Mouse (Mus musculus) forelimb bud, embryonic 11.5 days (tissue): ENCODE measurements around the gene Gsk3b.
"Not testable (repeated sequence)": the region's sequence is repeated elsewhere in the genome, so short reads cannot be mapped to it uniquely, and the experiment has no call there.

Experiments used
- DNase-seq: peaks from one replicate; pipeline ENCODE4 v3.0.0-alpha.2; 2012; ENCODE audit warnings: low read depth, low spot score

Gsk3b gene

GRCm38 (mm10) chr16:38189952-38190351 is 101.2 kb downstream of the Gsk3b start:
- no peak for DNase-seq

GRCm38 (mm10) chr16:38190531-38190930 is 101.7 kb downstream of the Gsk3b start:
- DNase-seq: no peak

GRCm38 (mm10) chr16:38191460-38191859 is 102.7 kb downstream of the Gsk3b start:
- no peak for DNase-seq

GRCm38 (mm10) chr16:38192640-38193039 is 103.8 kb downstream of the Gsk3b start:
- no peak for DNase-seq

- DNase-seq: peak; percentile 57
Observed at GRCm38 (mm10) chr16:38197299-38197698, 108.5 kb downstream of the Gsk3b start.

GRCm38 (mm10) chr16:38205272-38205671 is 116.5 kb downstream of the Gsk3b start:
- DNase-seq: no peak

- not testable (repeated sequence) for DNase-seq
Observed at GRCm38 (mm10) chr16:38222491-38222890, 133.7 kb downstream of the Gsk3b start.

GRCm38 (mm10) chr16:38236936-38237585 is 148.3 kb downstream of the Gsk3b start:
- DNase-seq: no peak

- peak; percentile 35 for DNase-seq
Observed at GRCm38 (mm10) chr16:38239729-38240128, 150.9 kb downstream of the Gsk3b start.

- no peak for DNase-seq
Observed at GRCm38 (mm10) chr16:38240167-38240566, 151.4 kb downstream of the Gsk3b start.

GRCm38 (mm10) chr16:38244111-38244510 is 155.3 kb downstream of the Gsk3b start:
- DNase-seq: no peak

- DNase-seq: no peak
Observed at GRCm38 (mm10) chr16:38245379-38245778, 156.6 kb downstream of the Gsk3b start.

GRCm38 (mm10) chr16:38245849-38246585 is 157.2 kb downstream of the Gsk3b start:
- DNase-seq: no peak

GRCm38 (mm10) chr16:38248331-38248961 is 159.6 kb downstream of the Gsk3b start:
- peak; percentile 49 for DNase-seq

- no peak for DNase-seq
Observed at GRCm38 (mm10) chr16:38250467-38250866, 161.7 kb downstream of the Gsk3b start.

- no peak for DNase-seq
Observed at GRCm38 (mm10) chr16:38254001-38254400, 165.2 kb downstream of the Gsk3b start.

GRCm38 (mm10) chr16:38255107-38255506 is 166.3 kb downstream of the Gsk3b start:
- DNase-seq: no peak

GRCm38 (mm10) chr16:38255927-38256326 is 167.1 kb downstream of the Gsk3b start:
- no peak for DNase-seq

- no peak for DNase-seq
Observed at GRCm38 (mm10) chr16:38271601-38272000, 182.8 kb downstream of the Gsk3b start.

- DNase-seq: no peak
Observed at GRCm38 (mm10) chr16:38272483-38272882, 183.7 kb downstream of the Gsk3b start.

- no peak for DNase-seq
Observed at GRCm38 (mm10) chr16:38274737-38275136, 185.9 kb downstream of the Gsk3b start.

- no peak for DNase-seq
Observed at GRCm38 (mm10) chr16:38279794-38280193, 191.0 kb downstream of the Gsk3b start.

- DNase-seq: no peak
Observed at GRCm38 (mm10) chr16:38280951-38281350, 192.2 kb downstream of the Gsk3b start.
